Mouse (Mus musculus) thymus, postnatal 36 days (tissue): ENCODE measurements around the gene Sdr9c7.
"Not testable (repeated sequence)": the region's sequence is repeated elsewhere in the genome, so short reads cannot be mapped to it uniquely, and the experiment has no call there.

Source experiments
- DNase-seq, 2 experiments: peaks; one replicate each; pipeline ENCODE4 v3.0.0; 2022; ENCODE audit warnings: mixed read lengths in 2 of 2

Sdr9c7 gene

GRCm38 (mm10) chr10:127907386-127907951 is 9.2 kb downstream of the Sdr9c7 start:
- no peak for DNase-seq

DNA sequence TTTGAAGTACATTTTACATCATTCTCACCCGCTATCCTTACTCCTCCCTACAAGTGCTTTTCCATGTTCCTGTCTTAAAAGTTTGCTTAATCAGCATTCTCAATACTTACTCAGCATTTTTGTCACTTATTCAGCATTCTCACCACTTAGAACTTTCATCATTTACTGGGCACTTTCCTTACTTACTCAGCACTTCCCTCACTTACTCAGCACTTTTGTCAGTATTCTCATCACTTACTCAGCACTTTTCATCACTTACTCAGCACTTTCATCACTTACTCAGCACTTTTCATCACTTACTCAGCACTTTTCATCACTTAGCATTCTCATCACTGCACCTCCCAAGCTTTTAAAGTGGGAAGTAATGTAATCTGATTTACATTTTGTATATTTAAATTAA is 17.3 kb downstream of the Sdr9c7 start:
- no peak for DNase-seq

GRCm38 (mm10) chr10:127917183-127917582 is 18.9 kb downstream of the Sdr9c7 start:
- not testable (repeated sequence) for DNase-seq

DNA sequence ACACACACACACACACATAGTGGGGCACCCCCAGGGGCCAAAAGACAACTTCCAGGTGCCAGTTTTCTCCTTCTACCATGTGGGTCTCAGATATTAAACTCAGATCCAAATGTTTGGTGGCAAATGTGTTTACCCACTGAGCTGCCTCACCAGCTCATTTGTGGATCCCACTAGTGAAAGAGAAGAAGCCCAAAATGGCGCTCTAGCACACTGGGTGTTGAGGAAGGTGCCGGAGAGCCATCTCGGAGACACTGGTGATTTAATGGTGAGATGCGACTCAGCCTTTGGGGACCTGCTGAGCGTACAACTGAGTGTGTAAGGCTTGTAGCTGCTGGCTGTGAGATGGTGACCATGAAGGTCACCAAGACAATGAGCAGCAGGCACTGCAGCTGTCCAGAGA is 19.3 kb downstream of the Sdr9c7 start:
- DNase-seq = no peak

GRCm38 (mm10) chr10:127922241-127922640 is 23.9 kb downstream of the Sdr9c7 start:
- DNase-seq = no peak

DNA sequence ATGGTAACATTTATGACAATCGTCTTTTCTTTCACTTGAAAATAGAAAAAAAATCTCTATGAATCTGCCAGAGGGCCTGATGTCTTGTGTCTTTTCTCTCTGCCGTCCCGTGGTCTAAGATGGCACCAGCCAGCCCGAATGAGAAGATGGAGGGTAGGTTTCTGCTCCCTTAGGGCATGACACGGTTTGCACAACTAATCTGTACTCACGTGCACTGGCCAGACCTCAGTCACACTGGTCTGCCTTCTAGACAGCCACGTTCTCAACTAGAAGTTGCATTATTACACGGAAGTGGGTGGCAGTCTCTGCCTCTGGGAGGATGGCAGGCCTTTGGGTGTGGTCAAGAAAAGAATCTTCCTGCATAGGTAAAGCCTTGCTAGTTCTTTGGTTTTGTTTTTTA is 24.7 kb downstream of the Sdr9c7 start:
- DNase-seq = no peak

GRCm38 (mm10) chr10:127924597-127925378 is 26.5 kb downstream of the Sdr9c7 start:
- no peak for DNase-seq

GRCm38 (mm10) chr10:127927737-127928136 is 29.4 kb downstream of the Sdr9c7 start:
- no peak for DNase-seq

DNA sequence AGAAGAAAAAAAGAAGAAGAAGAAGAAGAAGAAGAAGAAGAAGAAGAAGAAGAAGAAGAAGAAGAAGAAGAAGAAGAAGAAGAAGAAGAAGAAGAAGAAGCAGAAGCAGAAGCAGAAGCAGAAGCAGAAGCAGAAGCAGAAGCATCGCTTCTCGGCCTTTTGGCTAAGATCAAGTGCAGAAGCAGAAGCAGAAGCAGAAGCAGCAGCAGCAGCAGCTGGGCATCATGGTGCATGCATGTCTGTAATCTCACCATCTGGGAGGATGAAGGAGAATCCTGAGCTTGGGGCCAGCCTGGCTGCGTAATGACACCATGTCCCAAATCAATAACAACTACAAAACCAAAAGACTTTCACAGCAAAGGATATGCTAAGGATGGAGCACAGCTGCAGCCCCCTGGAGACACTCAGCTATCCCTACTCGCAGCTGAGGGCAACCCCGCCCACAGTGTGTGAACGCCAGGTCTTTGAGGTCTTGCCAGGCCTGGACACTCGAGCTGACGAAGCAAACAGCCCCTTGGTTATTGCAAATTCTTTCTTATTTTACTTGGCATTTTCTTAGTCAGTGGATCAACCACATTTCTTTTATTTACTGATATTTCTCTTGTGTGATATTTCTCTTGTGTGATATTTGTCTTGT is 34.1 kb downstream of the Sdr9c7 start:
- DNase-seq = no peak

DNA sequence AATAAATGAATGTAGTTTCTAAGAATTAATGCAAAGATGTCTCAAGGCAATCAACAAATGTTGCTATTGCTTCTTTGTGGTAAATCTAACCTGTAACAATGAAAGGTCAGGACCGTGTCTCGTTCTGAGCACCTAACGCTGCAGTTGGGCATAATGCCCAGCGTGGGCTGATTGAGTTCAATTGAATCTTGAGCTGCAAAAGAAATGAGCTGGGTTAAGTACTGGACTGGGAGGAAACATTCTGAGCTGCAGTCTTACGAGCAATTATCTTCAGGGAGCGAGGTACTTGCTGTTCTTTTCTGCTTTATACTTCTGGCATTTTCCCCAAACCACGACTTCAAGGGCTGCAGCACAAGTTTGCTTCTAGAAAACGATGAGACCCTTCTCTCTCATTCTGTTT is 38.0 kb downstream of the Sdr9c7 start:
- DNase-seq = no peak

- no peak for DNase-seq
Observed at GRCm38 (mm10) chr10:127936747-127937409, 38.6 kb downstream of the Sdr9c7 start.

GRCm38 (mm10) chr10:127937428-127938010 is 39.2 kb downstream of the Sdr9c7 start:
- peak; percentile 19 to 33 for DNase-seq

- DNase-seq = not testable (repeated sequence)
Observed at GRCm38 (mm10) chr10:127939667-127940066, 41.3 kb downstream of the Sdr9c7 start.

GRCm38 (mm10) chr10:127945432-127946064 is 47.2 kb downstream of the Sdr9c7 start:
- peak; percentile 37 to 45 for DNase-seq

DNA sequence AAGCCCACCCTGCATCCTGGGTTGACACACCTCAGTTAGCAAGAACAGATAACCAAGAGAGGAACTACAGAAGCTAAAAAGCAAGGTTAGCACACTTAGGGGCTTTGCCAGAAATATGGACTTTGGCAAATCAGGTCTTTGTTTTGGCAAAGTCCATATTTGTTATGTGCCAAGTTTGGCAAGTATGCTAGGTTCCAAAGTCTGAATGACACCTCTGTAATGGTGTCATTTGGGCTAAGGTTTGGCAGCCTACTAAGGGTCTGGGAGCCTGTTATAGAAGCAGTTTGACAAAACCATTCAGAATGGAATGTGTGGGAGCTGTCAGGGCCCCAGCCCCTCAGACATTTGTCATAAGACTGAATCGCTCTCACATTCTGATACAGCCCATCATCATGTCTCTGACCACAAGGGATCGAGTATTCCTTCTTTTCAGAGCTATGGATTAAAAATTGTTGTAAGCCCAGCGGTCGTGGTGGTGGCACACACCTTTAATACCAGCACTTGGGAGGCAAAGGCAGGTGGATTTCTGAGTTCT is 51.3 kb downstream of the Sdr9c7 start:
- no peak for DNase-seq

DNA sequence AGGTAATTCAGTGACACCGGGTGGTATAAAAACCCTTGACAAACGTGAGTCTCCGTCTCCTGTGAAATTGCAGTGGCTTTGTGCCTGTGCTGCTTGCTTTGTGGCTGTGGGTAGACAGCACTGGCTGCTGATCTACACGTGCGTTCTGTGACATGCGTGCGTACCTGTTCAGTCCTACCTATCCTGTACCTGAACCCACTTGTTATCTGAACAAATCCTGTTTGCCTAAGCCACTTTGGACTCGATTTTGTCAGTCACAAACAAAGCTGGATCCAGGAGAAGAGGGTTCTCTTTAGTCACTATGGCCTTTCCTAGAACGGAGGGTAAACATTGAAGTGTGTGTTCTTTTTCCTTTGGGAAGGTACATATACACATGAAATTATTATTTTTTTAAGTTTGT is 53.1 kb downstream of the Sdr9c7 start:
- no peak for DNase-seq

- no peak for DNase-seq
Observed at GRCm38 (mm10) chr10:127951821-127952220, 53.5 kb downstream of the Sdr9c7 start.

GRCm38 (mm10) chr10:127955034-127955433 is 56.7 kb downstream of the Sdr9c7 start:
- DNase-seq = no peak

DNA sequence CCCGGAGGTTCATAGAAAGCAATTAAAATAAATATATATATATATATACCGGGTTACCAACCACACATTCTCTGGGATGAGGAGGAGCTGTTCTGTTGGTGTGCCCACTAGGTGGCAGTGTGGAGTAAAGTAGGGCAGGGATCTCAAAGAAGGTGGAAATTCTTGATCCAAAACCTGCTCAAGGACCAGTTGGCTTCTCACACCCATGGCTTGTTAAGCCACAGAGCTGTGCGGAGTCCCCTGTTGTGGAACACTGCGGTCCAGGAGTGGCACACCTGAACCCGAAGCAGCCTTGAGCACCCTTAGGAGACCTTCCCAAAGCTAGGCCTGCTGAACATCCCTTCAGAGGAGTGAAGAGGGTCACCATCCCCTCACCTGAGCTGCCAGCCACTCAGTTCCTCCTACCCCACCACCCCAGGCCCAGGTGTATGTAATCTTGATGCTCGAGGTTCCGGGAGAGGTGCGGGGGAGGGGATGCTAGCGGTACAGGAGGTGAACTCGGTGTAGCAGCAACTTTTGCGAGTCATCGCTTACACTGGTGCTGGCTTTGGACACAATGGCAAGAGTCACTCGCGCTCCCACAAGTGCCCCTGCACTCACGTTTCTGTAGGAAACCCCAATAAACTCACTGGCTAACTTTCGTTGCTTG is 58.0 kb downstream of the Sdr9c7 start:
- DNase-seq = peak; percentile 48 to 54

- DNase-seq = no peak
Observed at GRCm38 (mm10) chr10:127959161-127959679, 60.9 kb downstream of the Sdr9c7 start.
